Mouse (Mus musculus) bone marrow, adult 2 months (tissue): ENCODE measurements around the gene 4930572O03Rik. TPM values are rescaled to one million over a fixed set of nuclear protein-coding genes. Genes with fewer than 3 reads are reported as not detected.
"Not testable (repeated sequence)": the region's sequence is repeated elsewhere in the genome, so short reads cannot be mapped to it uniquely, and the experiment has no call there.

ENCODE experiments used
- H3K27ac ChIP-seq: fragments of 200-500 bp; 2 replicates; pipeline ENCODE4 v1.5.1; 2012; ENCODE audit warnings: low read depth, mild to moderate bottlenecking, control low read depth, inconsistent platforms, low read length; ENCODE audit not compliant: control insufficient read depth, poor library complexity, insufficient read depth
- H3K4me1 ChIP-seq: fragments of 200-500 bp; 2 replicates; pipeline ENCODE4 v1.6.1; 2011; ENCODE audit warnings: low read length; ENCODE audit not compliant: control insufficient read depth, insufficient read depth
- H3K4me3 ChIP-seq: fragments of 200-500 bp; replicated peaks from 2 replicates; pipeline ENCODE3; 2011; ENCODE audit warnings: mild to moderate bottlenecking, low read depth, low read length, control low read depth; ENCODE audit not compliant: control insufficient read depth
- WGBS: fragments of 180-500 bp; shearing (Covaris S2); methylation state at CpG from one replicate; pipeline ENCODE4 v1.1.7; 2018; 5-methylcytosine and 5-hydroxymethylcytosine counted together
- polyA plus RNA-seq: library from polyadenylated mRNA; stranded (reverse); fragments of >200 nt; gene quantifications from 2 replicates; pipeline ENCODE4 v1.2.4, GENCODE M21; 2011; ENCODE audit warnings: low replicate concordance; ENCODE audit not compliant: missing spikeins, insufficient read depth, insufficient read length

Gene 4930572O03Rik
- polyA plus RNA-seq, 1 experiment: not detected

GRCm38 (mm10) chr5:15602424-15602947 is 54.4 kb downstream of the 4930572O03Rik start:
- not testable (repeated sequence) for H3K27ac ChIP-seq, H3K4me1 ChIP-seq, H3K4me3 ChIP-seq
- WGBS: 56% methylated on average over 3 of the region's 3 CpGs

Other genes starting within 250 kb of the 4930572O03Rik start
- gene Gm21149, start 180.5 kb downstream of the 4930572O03Rik start, polyA plus RNA-seq: not detected in 2 replicates
- gene Gm21190, start 127.8 kb downstream of the 4930572O03Rik start, polyA plus RNA-seq: not detected in 2 replicates
- gene Gm21083, start 79.7 kb downstream of the 4930572O03Rik start, polyA plus RNA-seq: not detected in 2 replicates
- not detected in 2 replicates for gene Speer4d, start 38.0 kb downstream of the 4930572O03Rik start, polyA plus RNA-seq
- 1.2 TPM in 1 of 2 replicates, not detected in the other for gene Speer4c, start 57.2 kb upstream of the 4930572O03Rik start, polyA plus RNA-seq